Mouse (Mus musculus) heart, embryonic 10.5 days (tissue): Measurements from ENCODE around the gene Tmem121. TPM values are rescaled to one million over a fixed set of nuclear protein-coding genes. Genes with fewer than 3 reads are reported as not detected.

Experiments used
- DNase-seq: peaks from one replicate; pipeline ENCODE4 v3.0.0-alpha.2; 2017; ENCODE audit warnings: low spot score
- H3K27ac ChIP-seq: fragments of 300-500 bp; sonication (generic); 2 replicates; pipeline ENCODE4 v1.5.1; 2016; ENCODE audit warnings: mild to moderate bottlenecking
- H3K27me3 ChIP-seq: fragments of 300-500 bp; sonication (generic); 2 replicates; pipeline ENCODE4 v1.6.1; 2016; ENCODE audit warnings: mild to moderate bottlenecking; ENCODE audit not compliant: poor library complexity, insufficient read depth, severe bottlenecking
- H3K36me3 ChIP-seq: fragments of 300-500 bp; sonication (generic); 2 replicates; pipeline ENCODE4 v1.6.1; 2016; ENCODE audit warnings: mild to moderate bottlenecking, moderate library complexity
- H3K4me1 ChIP-seq: fragments of 300-500 bp; sonication (generic); 2 replicates; pipeline ENCODE4 v1.6.1; 2016; ENCODE audit warnings: mild to moderate bottlenecking
- H3K4me3 ChIP-seq: fragments of 300-500 bp; sonication (generic); 2 replicates; pipeline ENCODE4 v1.5.1; 2016; ENCODE audit warnings: mild to moderate bottlenecking, moderate library complexity
- H3K9me3 ChIP-seq: fragments of 300-500 bp; sonication (generic); 2 replicates; pipeline ENCODE4 v1.6.1; 2016; ENCODE audit warnings: mild to moderate bottlenecking, moderate library complexity
- WGBS: fragments of 180-500 bp; shearing (Covaris S2); methylation state at CpG from one replicate; pipeline ENCODE4 v1.1.7; 2016; 5-methylcytosine and 5-hydroxymethylcytosine counted together
- polyA plus RNA-seq: library from polyadenylated mRNA; unstranded; fragments of >200 nt; fragmentation: Nextera tagmentation; extraction: Ambion mirVana; gene quantifications from 2 replicates; pipeline ENCODE4 v1.2.1, GENCODE M21; 2016

Gene Tmem121
- polyA plus RNA-seq, 1 experiment from 2014 or later = 6.1 TPM

DNA sequence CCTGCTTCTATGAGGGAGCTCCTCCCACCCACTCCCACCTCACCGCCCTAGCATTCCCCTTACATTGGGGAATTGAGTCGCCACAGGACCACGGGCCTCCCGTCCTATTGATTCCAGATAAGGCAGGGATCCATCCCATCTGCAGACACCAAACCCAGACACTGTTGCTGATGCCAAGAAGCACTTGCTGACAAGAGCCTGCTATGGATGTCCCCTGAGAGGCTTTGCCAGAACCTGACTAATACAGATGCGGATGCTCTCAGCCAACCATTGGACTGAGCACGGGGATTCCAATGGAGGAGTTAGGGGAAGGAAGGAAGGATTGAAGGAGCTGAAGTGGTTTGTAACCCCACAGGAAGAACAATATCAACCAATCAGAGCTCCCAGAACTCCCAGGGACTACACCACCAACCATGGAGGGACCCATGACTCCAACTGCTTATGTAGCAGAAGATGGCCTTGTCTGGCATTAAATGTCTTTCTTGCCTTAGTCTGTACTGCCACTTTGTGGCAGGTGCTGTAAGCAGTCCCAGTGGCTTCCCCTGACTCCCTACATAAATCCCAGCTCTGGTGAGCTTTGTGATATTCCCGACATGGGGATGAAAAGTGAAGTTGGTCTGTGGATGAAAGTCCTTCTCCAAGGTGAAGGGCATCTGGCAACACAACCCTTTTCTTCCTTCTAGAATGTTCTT is 19.7 kb downstream of the Tmem121 start:
- DNase-seq = no peak
- WGBS = 78% methylated on average over 7 of the region's 7 CpGs

DNA sequence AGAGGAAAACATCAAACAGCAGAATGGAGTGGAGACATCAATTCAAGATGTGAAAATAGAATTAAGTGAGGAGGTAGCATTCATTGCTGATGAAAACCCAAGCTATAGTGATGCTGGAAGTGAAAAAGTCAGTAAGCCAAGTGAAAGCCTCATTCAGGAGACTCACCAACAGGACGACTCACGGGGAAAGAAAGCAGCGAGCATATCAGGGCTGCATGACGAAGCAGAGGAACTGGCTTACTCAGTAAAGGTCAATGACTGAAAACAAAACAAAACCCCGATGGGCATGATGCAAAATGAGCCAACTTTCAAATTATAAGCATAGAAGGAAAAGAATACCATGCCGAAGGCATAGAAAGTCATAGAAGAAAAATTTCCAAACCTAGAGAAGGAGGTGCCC is 22.0 kb downstream of the Tmem121 start:
- H3K4me3 ChIP-seq = no peak overlapping the region
- no peaks in the 10 kb centered on the region for H3K36me3 ChIP-seq
- H3K27ac ChIP-seq = no peak overlapping the region
- H3K9me3 ChIP-seq = no peaks in the 10 kb centered on the region
- H3K27me3 ChIP-seq = no peaks in the 10 kb centered on the region
- 73% methylated on average over 6 of the region's 6 CpGs for WGBS
- no peak for DNase-seq
- no peaks in the 10 kb centered on the region for H3K4me1 ChIP-seq

More for the DNA sequence above, 19.7 kb downstream of the Tmem121 start:
- H3K4me1 ChIP-seq = no peaks in the 10 kb centered on the region
- H3K36me3 ChIP-seq = no peaks in the 10 kb centered on the region
- no peaks in the 10 kb centered on the region for H3K27me3 ChIP-seq
- no peak overlapping the region for H3K4me3 ChIP-seq
- no peak overlapping the region for H3K27ac ChIP-seq
- peaks cover 5% of the 10 kb centered on the region; the same call in 1 of the 2 replicates for H3K9me3 ChIP-seq

DNA sequence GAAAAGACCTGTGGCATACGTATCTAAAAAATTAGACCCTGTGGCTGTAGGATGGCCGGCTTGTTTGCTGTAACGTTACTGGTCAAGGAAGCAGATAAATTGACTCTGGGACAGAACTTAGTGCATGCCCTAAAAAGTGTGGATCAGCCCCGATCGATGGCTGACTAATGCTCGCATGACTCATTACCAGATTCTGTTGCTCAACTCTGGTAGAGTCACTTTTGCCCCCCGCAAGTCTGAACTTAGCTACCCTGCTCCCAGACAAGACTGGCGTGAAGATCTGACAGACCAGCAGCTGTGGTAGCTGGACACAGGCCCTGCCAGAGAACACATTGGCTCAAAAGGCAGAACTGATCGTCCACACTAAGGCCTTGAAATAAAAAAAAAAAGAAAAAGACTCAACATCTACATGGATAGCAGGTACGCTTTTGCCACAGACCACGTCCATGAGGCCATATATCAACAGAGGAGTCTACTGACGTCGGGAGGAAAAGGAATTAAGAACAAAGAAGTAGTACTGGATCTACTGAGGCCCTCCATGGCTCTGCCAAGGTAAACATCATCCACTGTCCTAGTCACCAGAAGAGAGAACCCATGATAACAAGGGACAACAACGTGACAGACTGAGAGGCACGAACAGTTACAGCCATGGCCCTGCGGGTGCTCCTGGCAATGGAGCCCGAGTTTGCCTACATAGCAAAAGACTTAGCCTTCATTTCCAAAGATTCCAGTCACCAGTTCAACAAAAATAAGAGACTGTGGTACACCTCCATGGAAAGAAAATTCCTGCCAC is 25.1 kb downstream of the Tmem121 start:
- Histone ChIP-seq H3K9me3 (no peaks in the 10 kb centered on the region), H3K27ac (no peak overlapping the region), H3K4me3 (no peak overlapping the region), H3K4me1 (no peaks in the 10 kb centered on the region), H3K27me3 (no peaks in the 10 kb centered on the region), H3K36me3 (no peaks in the 10 kb centered on the region)
- no peak for DNase-seq
- WGBS = 79% methylated on average over 17 of the region's 17 CpGs

DNA sequence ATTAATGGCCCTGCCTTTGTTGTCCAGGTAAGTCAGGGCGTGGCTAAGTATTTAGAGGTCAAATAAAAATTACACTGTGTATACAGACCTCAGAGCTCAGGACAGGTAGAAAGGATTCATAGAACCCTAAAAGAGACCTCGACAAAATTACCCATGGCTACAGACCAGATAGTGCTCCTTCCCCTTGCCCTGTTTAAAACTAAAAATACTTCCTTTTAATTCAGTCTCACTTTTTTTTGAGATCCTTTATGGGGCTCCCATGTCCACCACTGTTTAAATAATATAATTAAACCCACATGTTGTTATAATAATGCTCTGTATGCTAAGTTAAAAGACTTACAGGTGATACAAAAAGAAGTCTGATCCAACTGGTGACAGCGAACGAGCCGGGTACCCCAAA is 26.0 kb downstream of the Tmem121 start:
- no peak overlapping the region for H3K4me3 ChIP-seq
- WGBS = 85% methylated on average over 5 of the region's 5 CpGs
- no peaks in the 10 kb centered on the region for H3K27me3 ChIP-seq
- no peak overlapping the region for H3K27ac ChIP-seq
- H3K9me3 ChIP-seq = no peaks in the 10 kb centered on the region
- no peak for DNase-seq
- H3K36me3 ChIP-seq = no peaks in the 10 kb centered on the region
- no peaks in the 10 kb centered on the region for H3K4me1 ChIP-seq

DNA sequence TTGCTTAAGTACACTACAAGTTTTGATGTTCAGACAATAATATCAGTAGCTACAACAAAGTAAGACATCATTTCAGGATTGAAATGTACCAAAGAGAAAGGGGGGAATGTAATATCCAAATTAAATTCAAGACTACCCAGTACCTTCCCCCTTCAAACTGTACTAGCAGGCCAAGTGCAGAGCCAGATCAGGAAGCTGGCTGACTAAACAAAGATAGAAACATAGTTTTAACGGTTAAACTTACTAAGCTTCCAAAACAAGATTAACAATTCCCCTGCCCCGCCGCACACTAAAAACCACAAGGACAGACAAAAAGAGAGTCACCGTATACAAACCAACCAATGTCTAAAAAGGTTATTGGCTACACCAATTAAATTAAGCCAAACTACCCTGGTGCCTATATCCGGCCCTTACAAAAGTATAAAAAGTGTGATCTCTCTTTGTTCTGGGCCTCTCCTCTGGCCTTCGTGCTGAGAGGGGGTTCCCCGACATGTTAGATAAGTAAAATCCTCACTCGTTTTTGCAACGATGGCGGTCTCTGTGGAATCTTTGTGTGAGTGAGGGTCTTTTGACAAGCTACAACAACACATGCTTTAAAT is 26.7 kb downstream of the Tmem121 start:
- Histone ChIP-seq H3K4me3 (no peak overlapping the region), H3K27me3 (no peaks in the 10 kb centered on the region), H3K27ac (no peak overlapping the region), H3K36me3 (no peaks in the 10 kb centered on the region), H3K9me3 (no peaks in the 10 kb centered on the region), H3K4me1 (no peaks in the 10 kb centered on the region)
- DNase-seq = no peak
- 81% methylated on average over 10 of the region's 10 CpGs for WGBS

DNA sequence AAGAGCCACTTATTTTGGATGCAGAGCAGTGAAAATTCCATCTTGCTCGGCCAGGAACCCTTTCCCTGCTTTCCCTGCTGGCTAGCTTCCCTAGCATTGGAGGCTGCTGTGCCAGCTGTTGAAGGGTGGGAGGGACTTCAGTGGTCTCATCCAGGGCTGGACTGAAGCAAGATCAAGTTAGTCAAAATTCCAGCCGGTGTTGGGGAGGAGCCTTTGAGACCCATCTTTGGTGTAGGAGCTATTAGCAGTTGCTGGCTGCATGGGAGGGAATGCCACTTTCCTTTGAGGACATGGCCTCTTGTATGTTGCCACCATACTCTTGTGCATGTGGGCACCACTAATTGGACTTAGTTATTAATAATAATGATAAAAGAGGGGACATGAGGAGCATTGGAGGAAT is 27.5 kb downstream of the Tmem121 start:
- H3K36me3 ChIP-seq = no peaks in the 10 kb centered on the region
- no peak for DNase-seq
- no peaks in the 10 kb centered on the region for H3K9me3 ChIP-seq
- H3K4me1 ChIP-seq = no peaks in the 10 kb centered on the region
- 74% methylated on average over 2 of the region's 2 CpGs for WGBS
- no peak overlapping the region for H3K27ac ChIP-seq
- H3K4me3 ChIP-seq = no peak overlapping the region
- H3K27me3 ChIP-seq = no peaks in the 10 kb centered on the region

DNA sequence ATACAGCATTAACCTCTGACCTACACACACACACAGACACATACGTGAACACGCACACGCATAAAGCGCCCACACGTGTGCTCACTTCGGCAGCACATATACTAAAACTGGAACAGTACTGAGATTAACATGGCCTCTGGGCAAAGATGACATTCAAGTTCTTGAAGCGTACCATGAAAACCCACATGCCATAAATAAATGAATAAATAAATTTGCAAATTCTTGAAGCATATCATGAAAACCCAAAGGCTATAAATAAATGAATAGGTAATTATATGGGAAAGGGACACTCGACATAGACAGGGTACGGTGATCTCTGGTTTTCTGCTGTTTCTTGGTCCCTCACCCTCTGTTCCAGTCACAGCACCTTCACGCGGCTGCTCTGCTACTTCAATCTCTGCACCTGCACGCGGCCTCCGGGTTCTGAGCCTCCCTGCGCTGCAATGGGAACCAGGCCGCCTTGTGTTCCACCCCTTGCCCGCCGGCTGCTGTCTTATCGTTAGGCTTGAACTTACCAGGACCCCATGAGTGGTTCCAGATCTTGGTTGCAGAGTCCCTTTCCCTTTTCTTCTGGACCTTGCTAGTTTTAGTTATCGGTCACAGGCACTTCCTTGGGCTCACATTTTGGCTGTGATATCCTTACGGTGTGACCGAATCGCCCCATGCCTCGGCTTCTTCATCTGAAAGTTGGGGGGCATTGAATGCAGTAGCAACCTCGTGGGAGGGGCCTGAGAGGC is 28.5 kb downstream of the Tmem121 start:
- no peaks in the 10 kb centered on the region for H3K4me1 ChIP-seq

DNA sequence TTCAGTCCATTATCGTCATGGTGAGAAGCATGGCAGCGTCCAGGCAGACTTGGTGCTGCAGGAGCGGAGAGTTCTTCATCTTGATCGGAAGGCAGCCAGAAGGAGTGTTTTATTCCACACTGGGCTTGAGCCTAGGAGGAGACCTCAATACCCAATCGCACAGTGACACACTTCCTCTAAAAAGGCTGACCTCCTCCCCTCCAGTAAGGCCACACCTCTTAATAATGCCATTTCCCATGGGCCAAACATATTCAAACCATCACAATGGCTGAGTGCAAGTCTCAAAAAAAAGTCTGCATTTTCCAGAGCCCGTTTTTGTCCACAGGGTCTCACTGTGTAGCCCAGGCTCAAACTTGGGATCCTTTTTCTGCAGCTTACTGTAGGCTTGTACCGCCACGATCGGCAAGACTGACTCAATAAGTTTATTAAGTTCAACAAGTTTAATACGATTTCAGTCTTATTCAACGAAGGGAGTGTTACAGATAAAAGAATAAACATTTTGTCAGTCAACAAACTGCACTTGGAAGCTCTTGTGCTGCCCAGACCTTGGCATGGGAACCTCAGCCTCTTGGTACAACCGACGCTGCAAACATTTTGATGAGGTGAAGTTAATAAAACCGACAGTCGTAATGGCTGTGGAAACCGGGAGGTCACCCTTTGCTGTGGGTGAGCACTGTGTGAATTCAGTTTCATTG is 29.4 kb downstream of the Tmem121 start:
- no peak overlapping the region for H3K4me3 ChIP-seq
- H3K9me3 ChIP-seq = no peaks in the 10 kb centered on the region
- 78% methylated on average over 16 of the region's 16 CpGs for WGBS

More for the DNA sequence above, 28.5 kb downstream of the Tmem121 start:
- DNase-seq = no peak
- WGBS = 80% methylated on average over 25 of the region's 25 CpGs
- no peak overlapping the region for H3K27ac ChIP-seq
- H3K4me3 ChIP-seq = no peak overlapping the region
- no peaks in the 10 kb centered on the region for H3K27me3 ChIP-seq
- H3K9me3 ChIP-seq = no peaks in the 10 kb centered on the region
- H3K36me3 ChIP-seq = no peaks in the 10 kb centered on the region

DNA sequence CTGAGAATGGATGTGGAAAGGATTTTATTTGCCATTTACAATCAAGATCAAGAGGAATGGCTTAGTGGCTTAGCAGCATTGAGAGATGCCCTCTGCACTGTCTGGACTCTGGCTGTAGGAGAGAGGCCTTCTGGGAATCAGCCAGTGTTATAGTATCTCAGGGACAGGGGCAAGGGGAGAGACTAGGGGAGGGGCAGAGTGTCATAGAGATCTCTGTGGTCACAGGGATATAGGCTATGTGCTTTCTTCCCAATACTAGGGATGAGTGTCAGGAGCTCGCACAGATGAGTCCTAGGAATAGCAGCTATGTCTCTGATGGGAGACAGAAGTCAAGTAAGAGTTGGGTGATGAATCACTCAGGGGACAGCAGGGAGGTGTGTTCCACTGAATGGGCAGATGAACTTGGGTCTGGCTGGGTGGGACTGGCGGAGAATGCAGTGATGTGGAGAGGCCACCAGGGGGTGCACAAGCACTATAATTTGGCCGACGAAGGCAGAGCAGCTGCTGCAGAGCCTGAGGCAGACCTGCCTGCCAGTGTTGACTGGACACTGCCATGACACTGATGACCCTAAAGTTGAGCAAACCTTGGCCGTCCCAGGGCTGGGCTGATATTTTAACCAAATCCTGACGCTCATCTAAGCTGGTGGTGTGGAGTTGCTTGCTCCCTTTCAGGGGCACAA is 30.1 kb downstream of the Tmem121 start:
- H3K27me3 ChIP-seq = no peaks in the 10 kb centered on the region
- peak; percentile 81 for DNase-seq
- H3K4me3 ChIP-seq = no peak overlapping the region
- 12% methylated on average over 6 of the region's 6 CpGs for WGBS
- no peaks in the 10 kb centered on the region for H3K36me3 ChIP-seq
- H3K4me1 ChIP-seq = no peaks in the 10 kb centered on the region
- H3K9me3 ChIP-seq = no peaks in the 10 kb centered on the region
- no peak overlapping the region for H3K27ac ChIP-seq

More for the DNA sequence above, 29.4 kb downstream of the Tmem121 start:
- H3K27ac ChIP-seq = no peak overlapping the region
- no peaks in the 10 kb centered on the region for H3K27me3 ChIP-seq
- no peaks in the 10 kb centered on the region for H3K4me1 ChIP-seq
- no peaks in the 10 kb centered on the region for H3K36me3 ChIP-seq
- DNase-seq = no peak

DNA sequence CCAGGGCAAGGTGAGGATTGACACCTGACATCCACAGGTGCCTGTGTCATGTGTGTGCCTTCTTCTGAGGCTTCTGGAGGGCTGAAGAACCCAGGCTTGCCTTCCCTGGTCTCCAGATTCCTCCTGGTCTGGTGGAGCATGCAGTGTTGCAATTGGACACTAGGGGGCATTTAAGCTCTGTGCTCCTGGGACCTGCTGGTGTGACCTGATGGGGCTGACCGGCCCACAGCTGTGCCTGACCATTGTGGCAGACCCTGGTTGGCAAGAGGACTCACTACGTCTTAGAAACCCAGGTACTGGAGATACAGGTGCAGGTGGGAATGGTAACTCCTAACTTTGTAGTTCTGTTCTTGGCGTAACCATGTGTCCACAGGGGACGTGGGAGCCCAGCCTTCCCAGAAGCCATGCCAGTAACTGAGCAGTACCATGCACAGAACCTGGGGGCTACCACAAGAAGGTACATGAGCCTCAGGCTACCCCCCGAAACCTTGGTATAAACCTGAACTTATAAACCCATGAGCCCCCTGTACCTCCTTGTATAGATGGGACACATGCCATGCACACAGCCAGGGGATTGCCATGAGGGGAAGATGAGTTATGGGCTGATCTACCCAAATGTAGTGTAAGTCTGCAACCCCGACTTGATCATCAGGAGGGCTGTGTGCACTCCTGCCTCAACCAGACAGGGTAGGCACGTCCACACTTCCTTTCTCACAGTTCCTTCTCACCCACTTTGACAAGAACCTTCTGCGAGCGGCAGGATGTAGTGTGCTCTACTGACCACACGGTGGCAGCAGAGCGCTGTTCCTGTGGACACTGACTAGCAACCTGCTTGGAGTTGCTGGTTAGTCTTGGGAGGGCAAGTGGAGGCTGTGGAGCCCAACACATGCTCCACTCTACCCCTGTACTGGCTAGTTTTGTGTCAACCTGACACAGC is 31.8 kb downstream of the Tmem121 start:
- H3K4me1 ChIP-seq = no peaks in the 10 kb centered on the region
- no peak for DNase-seq

DNA sequence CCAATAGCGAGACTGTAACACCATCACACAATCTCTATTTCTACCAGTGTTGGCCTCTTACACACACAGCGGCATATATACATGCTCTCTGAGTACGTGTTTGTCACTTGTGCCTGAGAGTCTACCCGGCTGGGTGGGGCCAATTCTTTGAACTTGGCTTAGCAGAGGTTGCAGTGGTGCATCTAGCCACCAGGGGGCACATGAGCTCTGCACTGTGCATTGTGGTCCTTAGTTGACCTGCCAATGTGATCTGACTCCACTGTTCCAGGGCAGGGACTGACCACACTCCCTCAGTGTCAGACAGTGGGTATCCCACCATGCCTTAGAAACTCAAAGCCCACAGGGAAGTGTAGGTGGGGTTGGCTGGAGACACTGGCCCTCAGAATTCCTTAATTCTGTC is 34.1 kb downstream of the Tmem121 start:
- peak; percentile 85 for DNase-seq
- WGBS = 48% methylated on average over 4 of the region's 4 CpGs
- Histone ChIP-seq H3K4me1 (no peaks in the 10 kb centered on the region), H3K36me3 (no peaks in the 10 kb centered on the region), H3K27ac (no peak overlapping the region), H3K4me3 (no peak overlapping the region), H3K27me3 (no peaks in the 10 kb centered on the region), H3K9me3 (no peaks in the 10 kb centered on the region)

More for the DNA sequence above, 31.8 kb downstream of the Tmem121 start:
- Histone ChIP-seq H3K4me3 (no peak overlapping the region), H3K27ac (no peak overlapping the region), H3K27me3 (no peaks in the 10 kb centered on the region), H3K36me3 (no peaks in the 10 kb centered on the region), H3K9me3 (no peaks in the 10 kb centered on the region)
- WGBS = 24% methylated on average over 11 of the region's 11 CpGs
